Mouse (Mus musculus) CD4-positive naive resting alpha-beta T cell, adult 76 days (primary cell): ENCODE data around the gene Prpf4. TPM values are rescaled to one million over a fixed set of nuclear protein-coding genes. Genes with fewer than 3 reads are reported as not detected.

ENCODE experiments used
- total RNA-seq: library from RNA; stranded (reverse); gene quantifications from one replicate; pipeline ENCODE4 v1.2.4, GENCODE M21; 2023

Prpf4 gene
- total RNA-seq, result 23.8 TPM

GRCm38 (mm10) chr4:62408601-62409282, at the start of gene Prpf4, which contains the start of gene Cdc26:
Gene Prpf4 (plus strand): TSS chr4:62408797.
Gene Cdc26 (minus strand): TSS chr4:62408642.

GRCm38 (mm10) chr4:62360088-62360804, 48.4 kb upstream of the Prpf4 start, which contains the start of the genes Fkbp15 and Slc31a1:
Gene Fkbp15 (minus strand): TSS chr4:62360548.
Gene Slc31a1 (plus strand): TSS chr4:62360727.

GRCm38 (mm10) chr4:62435081-62435480, 26.5 kb downstream of the Prpf4 start, which contains the start of gene Rnf183:
Gene Rnf183 (minus strand): TSS chr4:62435252.

GRCm38 (mm10) chr4:62470598-62471051, 62.0 kb downstream of the Prpf4 start, which contains the start of gene Wdr31:
Gene Wdr31 (minus strand): TSS chr4:62470896.

Other genes starting within 250 kb of the Prpf4 start
- not detected for gene Zfp37, start 177.8 kb upstream of the Prpf4 start, total RNA-seq
- 3.0 TPM for gene Slc31a2, start 146.2 kb upstream of the Prpf4 start, total RNA-seq
- gene Fkbp15, start 48.2 kb upstream of the Prpf4 start, total RNA-seq, result 77.4 TPM
- 10.8 TPM for gene Slc31a1, start 48.1 kb upstream of the Prpf4 start, total RNA-seq
- 34.5 TPM for gene Cdc26, start 155 bp upstream of the Prpf4 start, total RNA-seq
- not detected for gene Rnf183, start 26.5 kb downstream of the Prpf4 start, total RNA-seq
- gene Wdr31, start 62.1 kb downstream of the Prpf4 start, total RNA-seq, result not detected
- gene Bspry, start 71.3 kb downstream of the Prpf4 start, total RNA-seq, result 1.9 TPM
- 0.47 TPM for gene Hdhd3, start 94.7 kb downstream of the Prpf4 start, total RNA-seq
- 9.6 TPM for gene Alad, start 111.1 kb downstream of the Prpf4 start, total RNA-seq
- gene Pole3, start 116.3 kb downstream of the Prpf4 start, total RNA-seq, result 16.3 TPM
- 2.0 TPM for gene 4933430I17Rik, start 116.6 kb downstream of the Prpf4 start, total RNA-seq
- 59.6 TPM for gene Rgs3, start 151.1 kb downstream of the Prpf4 start, total RNA-seq